Mouse (Mus musculus): ENCODE results near the gene Egfr. TPM values are rescaled to one million over a fixed set of nuclear protein-coding genes. Genes with fewer than 3 reads are reported as not detected.

Gene Egfr
- polyA plus RNA-seq, 1 experiment: 1.7 TPM

DNA sequence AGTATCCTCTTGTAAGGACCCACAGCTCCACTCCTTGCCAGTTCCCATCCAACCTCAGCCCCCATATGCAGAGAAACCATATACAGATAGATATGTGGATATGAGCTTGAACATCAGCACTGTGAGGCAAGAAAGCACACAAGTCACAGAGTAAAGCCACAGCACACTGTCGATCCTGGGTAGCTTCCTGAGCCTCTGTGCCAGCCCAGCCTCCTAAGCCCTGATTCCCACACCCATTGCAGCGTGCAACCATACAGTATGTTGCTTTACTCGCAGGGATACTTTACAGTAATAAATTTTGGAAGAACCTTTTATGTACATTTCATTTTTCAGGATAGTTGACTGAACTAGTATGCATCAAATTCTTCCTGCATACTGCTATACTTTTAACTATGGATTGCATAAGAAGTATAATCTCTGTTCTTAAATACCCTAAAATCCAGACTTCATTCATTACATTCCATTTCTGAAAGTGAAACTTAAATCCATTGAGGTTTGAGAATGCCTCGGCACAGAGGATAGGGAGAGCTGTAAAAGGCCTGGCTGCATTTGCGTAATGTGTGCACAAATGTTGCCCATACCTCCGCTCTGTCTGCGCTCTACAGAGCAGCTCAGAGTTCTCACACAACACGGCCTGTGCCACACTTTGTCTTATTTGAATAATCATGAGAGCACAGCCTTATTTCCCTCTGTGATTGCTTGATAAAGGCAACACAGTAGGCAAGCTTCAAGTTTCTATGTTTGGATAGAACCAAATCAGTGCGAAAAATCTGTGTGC is 14.2 kb downstream of the Egfr start:
- Histone ChIP-seq H3K27ac (ENCODE audit: control insufficient read depth, insufficient read depth, low read depth, low read length) (no peak overlapping the region), H3K4me1 (ENCODE audit: control insufficient read depth, insufficient read depth, low read length) (no peaks in the 10 kb centered on the region)

DNA sequence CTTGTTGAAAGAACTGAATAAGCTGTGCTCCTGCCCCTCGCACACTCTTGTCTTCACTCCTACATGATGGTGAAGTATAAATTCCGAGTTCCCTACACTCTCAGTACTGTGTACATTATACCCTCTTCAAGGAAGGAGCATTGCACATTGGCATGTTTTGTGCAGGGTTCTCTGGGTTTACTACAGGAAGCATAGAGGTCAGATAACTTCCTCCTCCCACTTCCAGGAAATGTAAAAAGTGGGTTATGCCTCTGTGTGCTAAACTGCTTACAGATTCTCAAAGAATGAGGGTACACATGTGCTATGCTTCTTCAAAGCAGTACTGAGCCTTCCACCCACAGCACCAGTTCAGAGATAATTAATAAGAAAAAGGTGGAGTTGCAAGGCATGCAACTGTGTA is 16.0 kb downstream of the Egfr start:
- no peaks in the 10 kb centered on the region for H3K4me1 ChIP-seq (ENCODE audit: control insufficient read depth, insufficient read depth, low read length)
- no peak overlapping the region for H3K4me3 ChIP-seq (ENCODE audit: control insufficient read depth, low read depth, low read length)
- TF ChIP-seq POLR2A (IDR thresholded peaks at IDR 0.05; ENCODE audit: control insufficient read depth, low read depth, low read length) (no peak), CTCF (IDR thresholded peaks at IDR 0.05; ENCODE audit: control insufficient read depth, insufficient read depth, insufficient replicate concordance, low read depth, low read length) (no peak)
- no peaks in the 10 kb centered on the region for H3K36me3 ChIP-seq (ENCODE audit: control insufficient read depth, insufficient read depth, low read length)
- no peaks in the 10 kb centered on the region for H3K27me3 ChIP-seq (ENCODE audit: control insufficient read depth, insufficient read depth, low read length)
- H3K27ac ChIP-seq (ENCODE audit: control insufficient read depth, insufficient read depth, low read depth, low read length): no peak overlapping the region

More for the DNA sequence above, 14.2 kb downstream of the Egfr start:
- Histone ChIP-seq H3K36me3 (ENCODE audit: control insufficient read depth, insufficient read depth, low read length) (no peaks in the 10 kb centered on the region), H3K4me3 (ENCODE audit: control insufficient read depth, low read depth, low read length) (no peak overlapping the region), H3K27me3 (ENCODE audit: control insufficient read depth, insufficient read depth, low read length) (no peaks in the 10 kb centered on the region)
- TF ChIP-seq CTCF (IDR thresholded peaks at IDR 0.05; ENCODE audit: control insufficient read depth, insufficient read depth, insufficient replicate concordance, low read depth, low read length): no peak
- TF ChIP-seq POLR2A (IDR thresholded peaks at IDR 0.05; ENCODE audit: control insufficient read depth, low read depth, low read length): no peak

DNA sequence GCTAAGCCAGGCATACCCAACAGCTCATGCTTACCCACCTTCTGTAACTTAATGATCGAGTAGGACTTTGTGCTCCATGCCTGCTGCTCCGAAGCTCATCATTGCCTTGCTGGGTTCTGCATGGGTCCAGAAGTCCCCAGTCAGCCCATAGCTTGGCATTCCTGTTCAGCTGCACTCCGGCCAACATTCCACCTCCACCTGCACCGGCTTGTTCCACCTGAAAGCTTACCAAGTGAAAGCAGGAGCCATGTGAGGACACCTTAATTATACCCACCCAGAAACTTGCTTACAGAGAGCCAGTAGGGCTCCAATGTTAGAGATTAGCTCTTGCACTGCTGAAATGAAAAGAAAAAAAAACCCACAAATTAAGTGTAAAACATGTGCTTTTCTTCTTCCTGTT is 17.3 kb downstream of the Egfr start:
- H3K4me1 ChIP-seq (ENCODE audit: control insufficient read depth, insufficient read depth, low read length): no peaks in the 10 kb centered on the region
- H3K27me3 ChIP-seq (ENCODE audit: control insufficient read depth, insufficient read depth, low read length): no peaks in the 10 kb centered on the region
- no peak overlapping the region for H3K4me3 ChIP-seq (ENCODE audit: control insufficient read depth, low read depth, low read length)
- no peak for TF ChIP-seq CTCF (IDR thresholded peaks at IDR 0.05; ENCODE audit: control insufficient read depth, insufficient read depth, insufficient replicate concordance, low read depth, low read length)
- TF ChIP-seq POLR2A (IDR thresholded peaks at IDR 0.05; ENCODE audit: control insufficient read depth, low read depth, low read length): no peak
- H3K36me3 ChIP-seq (ENCODE audit: control insufficient read depth, insufficient read depth, low read length): no peaks in the 10 kb centered on the region
- no peak overlapping the region for H3K27ac ChIP-seq (ENCODE audit: control insufficient read depth, insufficient read depth, low read depth, low read length)

DNA sequence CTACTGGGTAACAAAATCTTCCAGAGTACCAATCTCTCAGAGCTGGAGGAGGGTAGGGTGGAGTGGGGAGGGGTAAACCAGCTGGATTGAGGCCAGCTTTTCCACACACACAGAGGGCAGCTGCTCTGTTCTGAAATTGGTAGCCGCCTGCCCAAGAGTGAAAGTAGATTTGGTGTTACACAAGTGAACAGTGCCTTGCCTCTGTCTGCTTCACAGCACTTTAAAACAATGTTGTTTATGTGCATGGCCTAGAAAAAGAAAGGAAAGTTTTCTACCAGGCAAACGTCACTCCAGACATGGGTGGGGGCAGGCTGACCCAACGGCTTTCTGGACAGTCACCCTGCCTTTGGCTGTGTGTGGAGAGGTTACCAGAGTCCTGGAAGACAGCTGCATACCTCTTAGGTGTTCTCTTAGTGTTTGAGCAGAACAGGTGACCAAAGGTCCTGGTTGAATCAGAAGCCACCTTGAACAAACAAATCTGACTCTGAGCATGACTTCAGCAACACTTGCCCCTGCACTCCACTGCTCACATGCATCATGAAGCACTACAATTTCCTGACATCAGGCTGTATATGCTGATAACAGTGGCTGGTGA is 17.8 kb downstream of the Egfr start:
- H3K36me3 ChIP-seq (ENCODE audit: control insufficient read depth, insufficient read depth, low read length): no peaks in the 10 kb centered on the region
- peak overlapping the region; percentile 10 for H3K27ac ChIP-seq (ENCODE audit: control insufficient read depth, insufficient read depth, low read depth, low read length)
- no peak overlapping the region for H3K4me3 ChIP-seq (ENCODE audit: control insufficient read depth, low read depth, low read length)
- H3K27me3 ChIP-seq (ENCODE audit: control insufficient read depth, insufficient read depth, low read length): no peaks in the 10 kb centered on the region
- no peaks in the 10 kb centered on the region for H3K4me1 ChIP-seq (ENCODE audit: control insufficient read depth, insufficient read depth, low read length)
- TF ChIP-seq POLR2A (IDR thresholded peaks at IDR 0.05; ENCODE audit: control insufficient read depth, low read depth, low read length): no peak
- TF ChIP-seq CTCF (IDR thresholded peaks at IDR 0.05; ENCODE audit: control insufficient read depth, insufficient read depth, insufficient replicate concordance, low read depth, low read length): no peak

DNA sequence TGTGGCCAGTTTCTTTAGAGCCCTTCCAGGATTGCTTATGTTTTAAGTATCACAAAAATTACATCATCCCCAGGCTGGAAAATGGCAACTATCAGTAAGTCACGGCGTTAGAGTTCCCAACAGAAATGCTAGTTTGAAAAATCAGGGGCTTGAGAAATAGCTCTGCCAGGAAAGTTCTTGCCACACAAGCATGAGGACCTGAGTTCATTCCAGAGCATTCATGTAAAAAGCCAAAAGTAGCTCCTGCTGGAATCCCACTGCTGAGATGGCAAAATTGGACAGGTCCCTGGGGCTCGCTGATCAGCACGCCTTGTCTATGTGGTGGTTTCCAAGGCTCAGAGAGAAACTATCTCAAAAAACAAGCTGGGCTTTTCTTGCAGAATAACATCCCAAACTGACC is 19.0 kb downstream of the Egfr start:
- Histone ChIP-seq H3K4me1 (ENCODE audit: control insufficient read depth, insufficient read depth, low read length) (no peaks in the 10 kb centered on the region), H3K36me3 (ENCODE audit: control insufficient read depth, insufficient read depth, low read length) (no peaks in the 10 kb centered on the region), H3K27me3 (ENCODE audit: control insufficient read depth, insufficient read depth, low read length) (no peaks in the 10 kb centered on the region)

DNA sequence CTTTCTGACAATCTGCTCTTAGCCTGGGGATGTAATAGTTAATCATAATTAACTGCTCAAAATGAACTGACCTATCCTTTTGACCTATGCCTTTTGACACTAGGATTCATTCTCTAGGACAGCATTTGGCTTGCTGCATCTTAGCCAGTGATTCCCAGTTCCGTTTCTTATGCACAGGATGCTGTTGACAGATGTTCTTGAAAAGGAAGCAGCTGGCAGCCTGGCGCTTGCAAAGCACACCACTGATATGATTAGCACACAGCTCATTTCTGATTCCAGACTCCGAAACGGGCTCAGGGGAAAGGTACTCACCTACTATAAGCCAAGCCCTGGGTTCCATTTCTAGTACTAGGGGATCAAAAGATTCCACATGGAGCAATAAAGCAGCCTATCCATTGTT is 20.7 kb downstream of the Egfr start:
- Histone ChIP-seq H3K4me1 (ENCODE audit: control insufficient read depth, insufficient read depth, low read length) (no peaks in the 10 kb centered on the region), H3K4me3 (ENCODE audit: control insufficient read depth, low read depth, low read length) (no peak overlapping the region), H3K27ac (ENCODE audit: control insufficient read depth, insufficient read depth, low read depth, low read length) (no peak overlapping the region), H3K36me3 (ENCODE audit: control insufficient read depth, insufficient read depth, low read length) (no peaks in the 10 kb centered on the region), H3K27me3 (ENCODE audit: control insufficient read depth, insufficient read depth, low read length) (no peaks in the 10 kb centered on the region)
- TF ChIP-seq POLR2A (IDR thresholded peaks at IDR 0.05; ENCODE audit: control insufficient read depth, low read depth, low read length) (no peak), CTCF (IDR thresholded peaks at IDR 0.05; ENCODE audit: control insufficient read depth, insufficient read depth, insufficient replicate concordance, low read depth, low read length) (no peak)

More for the DNA sequence above, 19.0 kb downstream of the Egfr start:
- no peak for TF ChIP-seq POLR2A (IDR thresholded peaks at IDR 0.05; ENCODE audit: control insufficient read depth, low read depth, low read length)
- no peak for TF ChIP-seq CTCF (IDR thresholded peaks at IDR 0.05; ENCODE audit: control insufficient read depth, insufficient read depth, insufficient replicate concordance, low read depth, low read length)
- H3K27ac ChIP-seq (ENCODE audit: control insufficient read depth, insufficient read depth, low read depth, low read length): no peak overlapping the region; the same call in 1 of the 2 replicates
- no peak overlapping the region for H3K4me3 ChIP-seq (ENCODE audit: control insufficient read depth, low read depth, low read length)

DNA sequence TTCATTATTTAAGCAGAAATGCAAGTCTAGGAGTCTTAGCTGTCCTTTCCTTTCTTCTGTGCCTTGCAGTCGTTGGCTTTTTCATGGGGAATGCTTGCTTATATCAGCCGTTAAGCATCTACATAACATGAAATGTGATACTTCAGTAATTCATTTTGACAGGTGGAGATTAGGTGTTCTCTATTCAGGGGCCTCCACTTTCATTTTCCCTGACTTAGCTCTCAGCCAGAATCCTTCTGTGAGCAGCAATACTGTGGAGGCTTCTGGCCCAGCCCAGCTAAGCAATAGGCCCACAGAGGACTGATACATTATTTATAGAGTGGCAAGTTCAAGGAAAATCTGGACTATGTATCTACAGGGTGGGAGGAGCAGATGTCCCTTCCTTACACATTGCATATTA is 25.0 kb downstream of the Egfr start:
- no peaks in the 10 kb centered on the region for H3K4me1 ChIP-seq (ENCODE audit: control insufficient read depth, insufficient read depth, low read length)
- no peak overlapping the region for H3K4me3 ChIP-seq (ENCODE audit: control insufficient read depth, low read depth, low read length)
- TF ChIP-seq POLR2A (IDR thresholded peaks at IDR 0.05; ENCODE audit: control insufficient read depth, low read depth, low read length): no peak
- no peak for TF ChIP-seq CTCF (IDR thresholded peaks at IDR 0.05; ENCODE audit: control insufficient read depth, insufficient read depth, insufficient replicate concordance, low read depth, low read length)
- no peaks in the 10 kb centered on the region for H3K27me3 ChIP-seq (ENCODE audit: control insufficient read depth, insufficient read depth, low read length)
- H3K36me3 ChIP-seq (ENCODE audit: control insufficient read depth, insufficient read depth, low read length): no peaks in the 10 kb centered on the region
- H3K27ac ChIP-seq (ENCODE audit: control insufficient read depth, insufficient read depth, low read depth, low read length): no peak overlapping the region

Data from testis, adult 2 months (tissue).